Comparison of ENCODE assay signal across 9 mouse cellular contexts in genomic region chr4:89421694-89422354, GRCm38 (mm10).
DNase-seq lines count a peak whose midpoint lies in the region; ATAC-seq and TF ChIP-seq lines count a peak whose summit lies in the region.
"Had no signal": no experiment of that assay in that cellular context is flagged by ENCODE, and none has a peak within 500 bp of the region (broad histone marks: within the 10 kb centered on the region; RNA-seq: fewer than 3 reads in every experiment).

No protein-coding gene starts in this region.

- no peak overlapping the region for H3K4me2 ChIP-seq in intestine, embryonic 14.5 days (ENCODE audit: low read length)
- H3K4me2 ChIP-seq in kidney, embryonic 15.5 days = no peak overlapping the region
- H3K4me2 ChIP-seq: forebrain, embryonic 13.5 days had no signal

- TF ChIP-seq CTCF in layer of hippocampus, adult 2 months (conservative IDR thresholded peaks at IDR 0.05) = no peak
- TF ChIP-seq CTCF in cortical plate, adult 2 months (IDR thresholded peaks at IDR 0.05; ENCODE audit: extremely low read depth, insufficient read depth, low read length) = no peak
- no peak for TF ChIP-seq CTCF in small intestine, adult 2 months (IDR thresholded peaks at IDR 0.05; ENCODE audit: extremely low read depth, insufficient read length, insufficient replicate concordance, low read depth, low read length)

- no peak overlapping the region for H3K4me3 ChIP-seq in layer of hippocampus, adult 2 months
- H3K4me3 ChIP-seq in cortical plate, adult 2 months (ENCODE audit: insufficient read depth, low read length) = no peak overlapping the region
- H3K4me3 ChIP-seq in intestine, embryonic 14.5 days (ENCODE audit: low read depth, low read length) = no peak overlapping the region
- no peak overlapping the region for H3K4me3 ChIP-seq in small intestine, adult 2 months (ENCODE audit: low read depth, low read length)
- H3K4me3 ChIP-seq in kidney, embryonic 15.5 days (replicated peaks) = no peak overlapping the region
- H3K4me3 ChIP-seq: forebrain, embryonic 13.5 days had no signal

- no peak for DNase-seq in layer of hippocampus, adult 2 months (ENCODE audit: low spot score in 2 of 2)
- DNase-seq in layer of hippocampus, adult 9-11 months = no peak
- no peak for DNase-seq in intestine, embryonic 14.5 days (ENCODE audit: low spot score)
- DNase-seq in MN1 (ENCODE audit: low spot score) = no peak
- no peak for DNase-seq in layer of hippocampus, adult 11-12 months (ENCODE audit: low spot score)

- H3K9me3 ChIP-seq in intestine, embryonic 14.5 days (ENCODE audit: control insufficient read depth, low read length) = no peaks in the 10 kb centered on the region
- H3K9me3 ChIP-seq in kidney, embryonic 15.5 days (replicated peaks) = no peaks in the 10 kb centered on the region
- H3K9me3 ChIP-seq: forebrain, embryonic 13.5 days had no signal

- 54% methylated on average over 6 of the region's 6 CpGs for WGBS in intestine, embryonic 14.5 days
- 19% methylated on average over 6 of the region's 6 CpGs for WGBS in small intestine, adult 2 months
- WGBS in kidney, embryonic 15.5 days = 62% methylated on average over 6 of the region's 6 CpGs

- H3K4me1 ChIP-seq in cortical plate, adult 2 months (ENCODE audit: control insufficient read depth, insufficient read depth, low read length) = no peaks in the 10 kb centered on the region
- H3K4me1 ChIP-seq in intestine, embryonic 14.5 days (replicated peaks; ENCODE audit: control insufficient read depth, insufficient read depth, low read length) = no peaks in the 10 kb centered on the region
- peaks cover 15% of the 10 kb centered on the region; the same call in 1 of the 2 replicates for H3K4me1 ChIP-seq in small intestine, adult 2 months (ENCODE audit: control insufficient read depth, insufficient read depth, insufficient read length, low read length)
- H3K4me1 ChIP-seq in kidney, embryonic 15.5 days = peaks cover 4% of the 10 kb centered on the region; the same call in 1 of the 2 replicates
- H3K4me1 ChIP-seq: forebrain, embryonic 13.5 days had no signal

- no peak overlapping the region for H3K9ac ChIP-seq in intestine, embryonic 14.5 days (ENCODE audit: low read length)
- no peak overlapping the region for H3K9ac ChIP-seq in kidney, embryonic 15.5 days
- H3K9ac ChIP-seq: forebrain, embryonic 13.5 days had no signal

- ATAC-seq in intestine, embryonic 14.5 days (replicated peaks; ENCODE audit: low FRiP score, low TSS enrichment, low read depth) = 0 out of 2 replicates have a peak, but pooled peaks have one; percentile 15
- ATAC-seq in kidney, embryonic 15.5 days (replicated peaks; ENCODE audit: low FRiP score) = no peak
- ATAC-seq: forebrain, embryonic 13.5 days had no signal

- TF ChIP-seq POLR2A in cortical plate, adult 2 months (IDR thresholded peaks at IDR 0.05; ENCODE audit: extremely low read depth, insufficient read depth, low read length) = no peak
- no peak for TF ChIP-seq POLR2A in small intestine, adult 2 months (IDR thresholded peaks at IDR 0.05; ENCODE audit: low read depth, low read length)

- H3K27me3 ChIP-seq in intestine, embryonic 14.5 days (replicated peaks; ENCODE audit: control insufficient read depth, insufficient read depth, low read length) = no peaks in the 10 kb centered on the region
- H3K27me3 ChIP-seq in small intestine, adult 2 months (ENCODE audit: control insufficient read depth, insufficient read depth, low read length) = no peaks in the 10 kb centered on the region
- no peaks in the 10 kb centered on the region for H3K27me3 ChIP-seq in kidney, embryonic 15.5 days
- H3K27me3 ChIP-seq: forebrain, embryonic 13.5 days had no signal

- no peaks in the 10 kb centered on the region for H3K36me3 ChIP-seq in intestine, embryonic 14.5 days (ENCODE audit: control insufficient read depth, insufficient read depth, low read length)
- no peaks in the 10 kb centered on the region for H3K36me3 ChIP-seq in small intestine, adult 2 months (ENCODE audit: control insufficient read depth, insufficient read depth, low read length)
- H3K36me3 ChIP-seq in kidney, embryonic 15.5 days = no peaks in the 10 kb centered on the region

- peak overlapping the region; percentile 39; the same call in 1 of the 2 replicates for H3K27ac ChIP-seq in layer of hippocampus, adult 2 months
- H3K27ac ChIP-seq in cortical plate, adult 2 months (ENCODE audit: insufficient read depth, low read length) = peak overlapping the region; percentile 89
- H3K27ac ChIP-seq in intestine, embryonic 14.5 days (ENCODE audit: low read depth) = no peak overlapping the region
- H3K27ac ChIP-seq in small intestine, adult 2 months (ENCODE audit: insufficient read depth, low read depth, low read length) = peak overlapping the region; percentile 85
- H3K27ac ChIP-seq in kidney, embryonic 15.5 days = no peak overlapping the region
- H3K27ac ChIP-seq: forebrain, embryonic 13.5 days had no signal

Comparison
In these comparisons a context has a peak if more than half of its experiments do, and no peak if none do; other contexts are left out.
1. H3K27ac ChIP-seq: peak in layer of hippocampus, adult 2 months (single experiment), cortical plate, adult 2 months (single experiment) and small intestine, adult 2 months (single experiment); none in intestine, embryonic 14.5 days (single experiment) and kidney, embryonic 15.5 days (single experiment).